Mouse (Mus musculus): ENCODE results near the gene Vwc2l. TPM values are rescaled to one million over a fixed set of nuclear protein-coding genes. Genes with fewer than 3 reads are reported as not detected.

The Vwc2l gene
- polyA plus RNA-seq, 1 experiment, result not detected

DNA sequence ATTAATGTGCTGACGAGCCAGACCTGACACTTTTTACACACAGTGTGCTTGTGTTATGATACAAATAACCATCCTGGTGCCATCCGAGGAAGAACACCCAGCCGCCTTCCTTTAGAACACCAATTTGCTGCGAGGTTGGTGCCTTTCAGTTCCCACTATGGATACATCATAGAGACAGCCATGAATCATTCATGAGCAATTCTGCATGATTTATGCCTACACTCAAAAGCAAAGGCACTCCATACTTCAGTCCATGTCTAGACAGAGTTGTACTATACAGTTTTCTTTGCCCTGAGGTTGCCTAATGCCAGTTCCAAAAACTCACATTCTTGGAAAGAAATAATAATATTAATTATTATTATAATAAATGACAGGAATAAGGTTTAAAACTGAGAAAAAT, 158.6 kb downstream of the Vwc2l start:
- TF ChIP-seq CTCF (IDR thresholded peaks at IDR 0.05; ENCODE audit: borderline replicate concordance, insufficient read depth, low read length) (no peak), POLR2A (IDR thresholded peaks at IDR 0.05; ENCODE audit: low read depth, low read length) (no peak)
- no peak overlapping the region for H3K27ac ChIP-seq (ENCODE audit: insufficient read depth, low read length)
- peaks cover 2% of the 10 kb centered on the region; the same call in 1 of the 2 replicates for H3K4me1 ChIP-seq (ENCODE audit: control insufficient read depth, insufficient read depth, low read length)
- no peak overlapping the region for H3K4me3 ChIP-seq (ENCODE audit: insufficient read depth, low read length)

DNA sequence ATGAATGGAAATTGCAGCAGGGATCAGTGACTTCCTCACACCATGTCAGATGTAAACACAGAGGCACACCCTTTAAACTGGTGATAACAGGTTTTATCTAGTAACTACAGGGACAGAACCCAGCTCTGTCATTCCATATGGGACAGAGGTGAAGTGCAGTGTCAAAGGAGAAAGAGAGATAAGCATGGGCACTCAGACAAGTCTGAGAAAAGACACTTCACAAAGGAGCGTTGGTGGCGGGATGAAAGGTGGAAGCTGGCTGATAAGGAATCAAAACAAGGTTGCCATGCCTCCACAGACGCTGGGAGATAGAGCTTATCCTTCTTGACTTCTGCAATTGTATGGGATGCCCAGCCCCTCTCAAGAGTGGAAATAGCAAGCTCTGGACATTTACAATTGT, 176.8 kb downstream of the Vwc2l start:
- no peak overlapping the region for H3K4me3 ChIP-seq (ENCODE audit: insufficient read depth, low read length)
- TF ChIP-seq CTCF (IDR thresholded peaks at IDR 0.05; ENCODE audit: borderline replicate concordance, insufficient read depth, low read length) (no peak), POLR2A (IDR thresholded peaks at IDR 0.05; ENCODE audit: low read depth, low read length) (no peak)
- no peak overlapping the region for H3K27ac ChIP-seq (ENCODE audit: insufficient read depth, low read length)
- H3K4me1 ChIP-seq (ENCODE audit: control insufficient read depth, insufficient read depth, low read length), result no peaks in the 10 kb centered on the region

DNA sequence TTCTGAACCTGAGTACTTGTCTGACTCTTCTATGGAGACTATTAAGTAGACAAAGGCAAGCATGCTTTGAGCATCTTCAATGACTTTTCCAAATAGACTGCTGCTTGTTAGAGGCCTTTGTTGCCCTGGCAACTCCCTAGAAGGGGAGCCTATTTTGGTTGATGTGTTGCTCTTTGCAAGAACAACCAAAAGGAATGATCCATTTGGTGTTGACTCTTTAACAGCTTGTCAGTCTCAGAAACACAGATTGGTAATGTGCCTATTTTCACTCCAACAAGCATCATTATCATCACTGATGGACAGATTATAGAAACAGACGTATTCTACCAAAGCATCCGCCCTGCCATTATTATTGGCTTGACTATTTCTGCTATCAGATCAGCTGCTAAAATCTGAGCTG, 181.9 kb downstream of the Vwc2l start:
- Histone ChIP-seq H3K27ac (ENCODE audit: insufficient read depth, low read length) (no peak overlapping the region), H3K4me1 (ENCODE audit: control insufficient read depth, insufficient read depth, low read length) (no peaks in the 10 kb centered on the region), H3K4me3 (ENCODE audit: insufficient read depth, low read length) (no peak overlapping the region)
- no peak for TF ChIP-seq CTCF (IDR thresholded peaks at IDR 0.05; ENCODE audit: borderline replicate concordance, insufficient read depth, low read length)
- no peak for TF ChIP-seq POLR2A (IDR thresholded peaks at IDR 0.05; ENCODE audit: low read depth, low read length)

DNA sequence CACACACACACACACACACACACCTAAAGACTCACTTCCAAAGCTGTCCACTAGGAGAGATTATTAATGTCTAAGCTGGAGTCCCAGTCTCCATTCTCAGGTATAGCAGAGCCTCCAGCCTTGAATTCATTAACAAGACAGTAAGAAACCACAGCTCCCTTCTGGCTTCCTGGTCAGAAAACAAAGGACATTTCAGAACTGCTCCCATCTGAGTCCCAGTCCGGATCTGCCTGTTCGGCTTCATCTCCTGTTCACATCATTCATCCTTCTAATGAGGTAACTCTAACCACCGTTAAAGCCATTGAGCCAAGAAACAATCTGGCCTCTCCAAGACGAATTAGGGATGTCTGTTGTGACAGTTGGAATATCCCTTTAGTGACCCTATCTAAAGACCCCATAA, 185.7 kb downstream of the Vwc2l start:
- Histone ChIP-seq H3K27ac (ENCODE audit: insufficient read depth, low read length) (no peak overlapping the region), H3K4me1 (ENCODE audit: control insufficient read depth, insufficient read depth, low read length) (no peaks in the 10 kb centered on the region), H3K4me3 (ENCODE audit: insufficient read depth, low read length) (no peak overlapping the region)
- TF ChIP-seq POLR2A (IDR thresholded peaks at IDR 0.05; ENCODE audit: low read depth, low read length) (no peak), CTCF (IDR thresholded peaks at IDR 0.05; ENCODE audit: borderline replicate concordance, insufficient read depth, low read length) (no peak)

DNA sequence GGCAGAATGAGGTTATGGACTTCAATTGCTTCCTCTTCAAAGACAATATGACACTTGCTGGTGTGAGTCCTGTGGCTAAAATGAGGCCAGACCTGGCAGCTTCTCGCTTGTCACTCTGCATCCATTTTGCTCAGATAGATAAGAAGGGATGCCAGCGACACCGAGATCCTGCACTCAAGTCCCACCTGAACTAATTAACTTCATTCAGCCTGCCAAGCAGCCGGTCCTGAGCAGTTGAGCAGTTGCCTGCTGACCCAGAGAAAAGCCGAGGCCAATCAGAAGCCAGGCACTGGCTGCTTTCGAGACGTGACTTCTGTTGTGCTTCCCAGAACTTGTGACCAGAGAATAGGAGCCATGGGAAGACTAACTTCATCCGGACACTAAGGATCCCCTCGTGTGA, 187.6 kb downstream of the Vwc2l start:
- peaks cover 4% of the 10 kb centered on the region for H3K4me1 ChIP-seq (ENCODE audit: control insufficient read depth, insufficient read depth, low read length)
- H3K27ac ChIP-seq (ENCODE audit: insufficient read depth, low read length), result no peak overlapping the region
- no peak overlapping the region for H3K4me3 ChIP-seq (ENCODE audit: insufficient read depth, low read length)
- TF ChIP-seq CTCF (IDR thresholded peaks at IDR 0.05; ENCODE audit: borderline replicate concordance, insufficient read depth, low read length) (no peak), POLR2A (IDR thresholded peaks at IDR 0.05; ENCODE audit: low read depth, low read length) (no peak)

DNA sequence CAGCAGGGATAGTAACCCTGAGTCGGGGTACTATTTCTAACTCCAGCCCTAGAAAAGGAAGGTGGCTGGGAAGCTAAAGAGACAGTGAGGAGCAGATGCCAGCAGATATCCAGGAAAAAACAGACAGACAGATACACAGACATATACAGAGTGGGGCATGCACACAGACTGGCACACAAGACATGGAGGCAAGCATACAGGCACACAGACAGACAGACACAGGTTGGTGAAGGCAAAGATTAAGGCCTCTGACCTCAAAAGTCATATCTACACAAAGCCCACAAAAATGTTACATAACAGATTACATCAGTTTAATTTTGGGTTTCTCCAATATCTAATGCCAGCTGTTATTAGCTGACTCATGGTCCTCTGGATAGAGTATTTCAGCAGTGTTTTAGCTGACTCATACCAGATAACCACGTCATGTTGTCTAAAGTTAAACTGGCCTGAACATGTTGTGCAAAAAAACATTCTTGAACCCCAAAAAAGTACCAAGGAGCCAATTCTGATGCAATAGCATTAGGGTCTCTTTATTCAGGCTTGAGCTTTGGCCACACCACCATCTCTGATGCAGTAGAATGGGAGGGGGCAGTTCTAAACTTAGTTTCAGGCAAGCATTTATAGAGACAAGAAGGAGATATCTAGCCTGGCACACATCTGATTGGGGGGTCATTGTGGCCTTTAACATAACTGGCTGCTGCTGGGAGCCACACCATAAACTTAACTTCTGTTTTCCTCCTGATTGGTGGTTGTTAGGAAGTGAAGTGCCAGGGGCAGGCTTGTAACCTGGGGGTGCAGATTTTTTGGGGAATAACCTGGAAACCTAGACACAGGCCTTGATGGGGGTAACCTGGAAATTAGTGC, 192.9 kb downstream of the Vwc2l start:
- Histone ChIP-seq H3K4me3 (ENCODE audit: insufficient read depth, low read length) (no peak overlapping the region), H3K4me1 (ENCODE audit: control insufficient read depth, insufficient read depth, low read length) (peaks cover 6% of the 10 kb centered on the region), H3K27ac (ENCODE audit: insufficient read depth, low read length) (peak overlapping the region; percentile 62; the same call in 1 of the 2 replicates)
- no peak for TF ChIP-seq POLR2A (IDR thresholded peaks at IDR 0.05; ENCODE audit: low read depth, low read length)
- no peak for TF ChIP-seq CTCF (IDR thresholded peaks at IDR 0.05; ENCODE audit: borderline replicate concordance, insufficient read depth, low read length)

DNA sequence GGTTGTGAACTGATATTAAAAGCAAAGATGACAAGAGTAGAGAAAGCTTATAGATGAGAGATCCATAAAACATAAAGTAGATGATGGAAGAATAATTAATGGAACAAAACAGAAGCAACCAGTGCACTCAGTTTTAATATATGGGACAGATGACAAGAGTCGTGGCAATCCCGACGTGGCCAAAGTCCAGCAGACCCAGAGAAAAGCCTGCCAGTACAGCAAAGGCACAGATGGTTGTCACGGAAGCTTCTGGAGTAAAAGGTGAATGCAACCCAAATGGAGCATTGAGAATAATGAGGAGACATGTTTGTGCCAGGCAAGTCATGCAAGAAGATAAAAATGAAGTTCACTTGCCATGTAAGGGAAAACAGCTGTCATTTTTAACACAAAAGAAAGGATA, 207.5 kb downstream of the Vwc2l start:
- H3K4me1 ChIP-seq (ENCODE audit: control insufficient read depth, insufficient read depth, low read length), result no peaks in the 10 kb centered on the region
- no peak for TF ChIP-seq POLR2A (IDR thresholded peaks at IDR 0.05; ENCODE audit: low read depth, low read length)
- TF ChIP-seq CTCF (IDR thresholded peaks at IDR 0.05; ENCODE audit: borderline replicate concordance, insufficient read depth, low read length), result no peak
- H3K27ac ChIP-seq (ENCODE audit: insufficient read depth, low read length), result no peak overlapping the region
- H3K4me3 ChIP-seq (ENCODE audit: insufficient read depth, low read length), result no peak overlapping the region

Measured in embryonic fibroblast, embryonic 13.5 days (primary cell).